Mouse (Mus musculus) erythroblast, embryonic 14.5 days (primary cell): ENCODE data around the gene Birc2. TPM values are rescaled to one million over a fixed set of nuclear protein-coding genes. Genes with fewer than 3 reads are reported as not detected.
"Not testable (repeated sequence)": the region's sequence is repeated elsewhere in the genome, so short reads cannot be mapped to it uniquely, and the experiment has no call there.

Source experiments
- H3K27me3 ChIP-seq: 2 replicates; pipeline ENCODE4 v1.6.1; 2012; ENCODE audit warnings: inconsistent platforms; ENCODE audit not compliant: control insufficient read depth
- H3K36me3 ChIP-seq: 2 replicates; pipeline ENCODE4 v1.6.1; 2012; ENCODE audit warnings: mild to moderate bottlenecking, inconsistent platforms; ENCODE audit not compliant: control insufficient read depth
- H3K4me1 ChIP-seq: 2 replicates; pipeline ENCODE4 v1.6.1; 2012; ENCODE audit warnings: inconsistent platforms; ENCODE audit not compliant: control insufficient read depth
- H3K4me3 ChIP-seq: replicated peaks from 2 replicates; pipeline ENCODE3; 2012; ENCODE audit warnings: moderate library complexity, mild to moderate bottlenecking, inconsistent platforms
- H3K9me3 ChIP-seq: 2 replicates; pipeline ENCODE4 v1.6.1; 2012; ENCODE audit warnings: low read length, inconsistent platforms, mixed read lengths; ENCODE audit not compliant: control insufficient read depth
- GATA1 ChIP-seq: IDR thresholded peaks from 2 replicates; pipeline ENCODE4 v1.6.1; 2012; ENCODE audit warnings: low read length, inconsistent platforms, mixed read lengths
- TAL1 ChIP-seq: IDR thresholded peaks from 3 replicates; pipeline ENCODE4 v1.6.1; 2012; ENCODE audit warnings: low read length, inconsistent platforms, mixed read lengths
- polyA plus RNA-seq: library from polyadenylated mRNA; stranded (reverse); fragments of >175 nt; gene quantifications from 2 replicates; pipeline ENCODE4 v1.2.3, GENCODE M21; 2012

The Birc2 gene
- polyA plus RNA-seq, 1 experiment = 0.47 TPM

- H3K9me3 ChIP-seq = no peaks in the 10 kb centered on the region
- TF ChIP-seq TAL1 (no peak), GATA1 (no peak)
- peaks cover 21% of the 10 kb centered on the region for H3K4me1 ChIP-seq
- H3K4me3 ChIP-seq = no peak overlapping the region
- peaks cover 6% of the 10 kb centered on the region for H3K36me3 ChIP-seq
- no peaks in the 10 kb centered on the region for H3K27me3 ChIP-seq
Measured at GRCm38 (mm10) chr9:7870556-7871315, 33.9 kb upstream of the Birc2 start.

- TF ChIP-seq TAL1 = no peak
- no peak for TF ChIP-seq GATA1
- Histone ChIP-seq H3K27me3 (no peaks in the 10 kb centered on the region), H3K4me3 (no peak overlapping the region), H3K4me1 (peaks cover 21% of the 10 kb centered on the region), H3K9me3 (no peaks in the 10 kb centered on the region), H3K36me3 (peaks cover 6% of the 10 kb centered on the region)
Measured at GRCm38 (mm10) chr9:7868838-7869491, 32.1 kb upstream of the Birc2 start.

GRCm38 (mm10) chr9:7867981-7868380, 31.1 kb upstream of the Birc2 start:
- Histone ChIP-seq H3K27me3 (no peaks in the 10 kb centered on the region), H3K4me3 (no peak overlapping the region), H3K9me3 (no peaks in the 10 kb centered on the region), H3K36me3 (peaks cover 6% of the 10 kb centered on the region), H3K4me1 (peaks cover 16% of the 10 kb centered on the region)
- TF ChIP-seq TAL1 (no peak), GATA1 (no peak)

- H3K36me3 ChIP-seq, H3K4me3 ChIP-seq, H3K4me1 ChIP-seq, H3K27me3 ChIP-seq, H3K9me3 ChIP-seq: not testable (repeated sequence)
Measured at GRCm38 (mm10) chr9:7866981-7867380, 30.1 kb upstream of the Birc2 start.

- Histone ChIP-seq H3K27me3 (no peaks in the 10 kb centered on the region), H3K4me3 (no peak overlapping the region), H3K4me1 (peaks cover 3% of the 10 kb centered on the region; the same call in 1 of the 2 replicates), H3K9me3 (no peaks in the 10 kb centered on the region), H3K36me3 (peaks cover 3% of the 10 kb centered on the region; the same call in 1 of the 2 replicates)
- no peak for TF ChIP-seq TAL1
- TF ChIP-seq GATA1 = no peak
Measured at GRCm38 (mm10) chr9:7860976-7861375, 24.1 kb upstream of the Birc2 start.

GRCm38 (mm10) chr9:7855912-7856311, 19.0 kb upstream of the Birc2 start:
- peaks cover 3% of the 10 kb centered on the region; the same call in 1 of the 2 replicates for H3K4me1 ChIP-seq
- peaks cover 6% of the 10 kb centered on the region; the same call in 1 of the 2 replicates for H3K36me3 ChIP-seq
- H3K9me3 ChIP-seq = no peaks in the 10 kb centered on the region
- no peak for TF ChIP-seq TAL1
- no peak for TF ChIP-seq GATA1
- no peak overlapping the region for H3K4me3 ChIP-seq
- no peaks in the 10 kb centered on the region for H3K27me3 ChIP-seq

GRCm38 (mm10) chr9:7855374-7855773, 18.5 kb upstream of the Birc2 start:
- Histone ChIP-seq H3K9me3 (no peaks in the 10 kb centered on the region), H3K4me3 (no peak overlapping the region), H3K4me1 (peaks cover 3% of the 10 kb centered on the region; the same call in 1 of the 2 replicates), H3K27me3 (no peaks in the 10 kb centered on the region), H3K36me3 (peaks cover 6% of the 10 kb centered on the region; the same call in 1 of the 2 replicates)
- TF ChIP-seq TAL1 (no peak), GATA1 (no peak)

GRCm38 (mm10) chr9:7854196-7854595, 17.3 kb upstream of the Birc2 start:
- H3K4me3 ChIP-seq, H3K4me1 ChIP-seq, H3K9me3 ChIP-seq, H3K36me3 ChIP-seq, H3K27me3 ChIP-seq: not testable (repeated sequence)

GRCm38 (mm10) chr9:7852346-7853230, 15.7 kb upstream of the Birc2 start:
- TF ChIP-seq TAL1 (no peak), GATA1 (no peak)
- peaks cover 10% of the 10 kb centered on the region for H3K36me3 ChIP-seq
- H3K9me3 ChIP-seq = no peaks in the 10 kb centered on the region
- no peak overlapping the region for H3K4me3 ChIP-seq
- peaks cover 3% of the 10 kb centered on the region; the same call in 1 of the 2 replicates for H3K4me1 ChIP-seq
- no peaks in the 10 kb centered on the region for H3K27me3 ChIP-seq
